Mouse (Mus musculus): ENCODE results near the gene Ins1. TPM values are rescaled to one million over a fixed set of nuclear protein-coding genes. Genes with fewer than 3 reads are reported as not detected.

The Ins1 gene
- not detected in 2 replicates for polyA plus RNA-seq (2014; fragmentation: Nextera tagmentation; extraction: Ambion mirVana)

- no peaks in the 10 kb centered on the region for H3K27me3 ChIP-seq (replicated peaks; ENCODE audit: control insufficient read depth, insufficient read depth, low read length)
- H3K4me1 ChIP-seq (replicated peaks; ENCODE audit: control insufficient read depth, insufficient read depth, low read length): no peaks in the 10 kb centered on the region
- no peaks in the 10 kb centered on the region for H3K9me3 ChIP-seq (ENCODE audit: control insufficient read depth, low read length)
- no peaks in the 10 kb centered on the region for H3K36me3 ChIP-seq (ENCODE audit: control insufficient read depth, insufficient read depth, low read length)
- ATAC-seq (replicated peaks; ENCODE audit: low FRiP score) (no peak), DNase-seq (ENCODE audit: low spot score) (no peak)
- H3K9ac ChIP-seq (ENCODE audit: low read depth, low read length): no peak within 1 kb of the TSS
- H3K4me2 ChIP-seq: no peak within 1 kb of the TSS
- no peak within 1 kb of the TSS for H3K27ac ChIP-seq (ENCODE audit: low read depth, low read length)
- no peak within 1 kb of the TSS for H3K4me3 ChIP-seq (ENCODE audit: low read depth, low read length)
These were observed at the start of gene Ins1 for GRCm38 (mm10) chr19:52263997-52264396. Ins1 (plus strand) TSS chr19:52264297.
